Mouse (Mus musculus): ENCODE data around the gene Taf8. TPM values are rescaled to one million over a fixed set of nuclear protein-coding genes. Genes with fewer than 3 reads are reported as not detected.

The Taf8 gene
- polyA plus RNA-seq, 1 experiment = 32.2 TPM

DNA sequence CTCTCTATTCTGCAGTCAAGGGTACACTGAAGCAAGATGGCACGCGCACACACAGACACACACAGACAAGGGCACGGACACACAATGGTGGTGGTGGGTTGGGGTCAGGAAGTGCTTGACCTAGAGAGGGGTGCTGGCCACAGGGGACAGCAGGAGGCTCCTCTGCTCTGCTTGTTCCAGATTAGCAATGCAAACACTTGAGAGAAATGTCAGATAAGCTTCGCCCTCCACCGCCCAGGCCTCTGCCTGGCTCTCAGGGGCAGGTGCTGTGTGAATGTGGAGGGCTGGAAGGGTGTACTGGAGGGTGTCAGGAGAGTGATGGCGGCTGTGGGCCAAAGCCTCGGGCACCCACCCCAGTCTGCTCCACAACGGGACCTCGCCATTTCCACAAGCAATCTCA, 56.1 kb downstream of the Taf8 start:
- no peak overlapping the region for H3K4me3 ChIP-seq (replicated peaks; ENCODE audit: control insufficient read depth, low read depth, low read length)
- no peak overlapping the region for H3K27ac ChIP-seq (ENCODE audit: control insufficient read depth, insufficient read depth, low read depth, low read length, poor library complexity)
- 72% methylated on average over 9 of the region's 9 CpGs for WGBS
- H3K4me1 ChIP-seq (ENCODE audit: control insufficient read depth, insufficient read depth, low read length) = no peaks in the 10 kb centered on the region
- no peak for TF ChIP-seq CTCF (IDR thresholded peaks at IDR 0.05; ENCODE audit: control insufficient read depth, insufficient read depth, low read length)
- TF ChIP-seq POLR2A (IDR thresholded peaks at IDR 0.05; ENCODE audit: borderline replicate concordance, control insufficient read depth, low read depth, low read length) = no peak

DNA sequence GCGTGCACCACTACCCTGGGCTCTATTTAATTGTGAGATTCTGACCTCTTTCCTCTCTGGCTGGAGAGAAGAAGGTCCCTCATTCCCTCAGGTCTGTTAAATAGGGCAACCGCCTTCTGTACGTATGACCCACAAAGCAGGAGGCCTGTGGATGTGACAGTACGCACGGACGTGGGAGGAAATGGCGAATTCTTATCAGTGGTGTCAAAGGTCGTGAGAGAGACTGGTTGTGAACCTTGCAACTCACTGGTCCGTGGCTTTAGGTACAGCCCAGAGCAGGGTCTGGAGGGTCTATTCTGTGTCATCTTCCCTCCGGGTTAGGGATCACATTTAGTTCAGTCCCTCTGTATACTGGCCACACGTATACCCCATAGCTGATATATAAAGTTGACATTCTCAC, 56.6 kb downstream of the Taf8 start:
- Histone ChIP-seq H3K4me1 (ENCODE audit: control insufficient read depth, insufficient read depth, low read length) (no peaks in the 10 kb centered on the region), H3K27ac (ENCODE audit: control insufficient read depth, insufficient read depth, low read depth, low read length, poor library complexity) (no peak overlapping the region), H3K4me3 (replicated peaks; ENCODE audit: control insufficient read depth, low read depth, low read length) (no peak overlapping the region)
- TF ChIP-seq CTCF (IDR thresholded peaks at IDR 0.05; ENCODE audit: control insufficient read depth, insufficient read depth, low read length) (no peak), POLR2A (IDR thresholded peaks at IDR 0.05; ENCODE audit: borderline replicate concordance, control insufficient read depth, low read depth, low read length) (no peak)
- 79% methylated on average over 11 of the region's 11 CpGs for WGBS

- Histone ChIP-seq H3K27ac (ENCODE audit: control insufficient read depth, insufficient read depth, low read depth, low read length, poor library complexity) (no peak overlapping the region), H3K4me3 (replicated peaks; ENCODE audit: control insufficient read depth, low read depth, low read length) (no peak overlapping the region), H3K4me1 (ENCODE audit: control insufficient read depth, insufficient read depth, low read length) (peaks cover 2% of the 10 kb centered on the region; the same call in 1 of the 2 replicates)
- TF ChIP-seq CTCF (IDR thresholded peaks at IDR 0.05; ENCODE audit: control insufficient read depth, insufficient read depth, low read length) (no peak), POLR2A (IDR thresholded peaks at IDR 0.05; ENCODE audit: borderline replicate concordance, control insufficient read depth, low read depth, low read length) (no peak)
- 54% methylated on average over 6 of the region's 6 CpGs for WGBS
These were observed 58.0 kb downstream of the Taf8 start for GRCm38 (mm10) chr17:47444113-47444512.

DNA sequence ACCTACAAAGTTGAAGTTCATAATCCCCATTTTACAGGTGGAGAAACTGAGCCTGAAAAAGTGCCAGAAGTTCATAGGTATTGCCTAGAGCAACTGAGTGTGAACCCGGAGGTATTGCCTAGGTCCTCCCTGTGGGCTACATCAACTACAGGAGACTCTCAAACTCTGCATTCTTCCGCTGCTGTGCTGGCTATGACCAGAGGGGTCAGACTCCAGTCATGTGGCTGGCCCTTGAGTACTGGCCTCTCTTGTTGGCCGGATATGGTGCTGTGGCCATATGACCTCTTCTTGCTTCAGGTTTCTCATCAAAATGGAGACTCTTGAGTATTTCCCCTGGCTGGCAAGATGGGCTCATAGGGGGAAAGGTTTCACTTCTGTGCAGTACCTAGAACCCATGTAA, 59.8 kb downstream of the Taf8 start:
- Histone ChIP-seq H3K4me1 (ENCODE audit: control insufficient read depth, insufficient read depth, low read length) (peaks cover 2% of the 10 kb centered on the region; the same call in 1 of the 2 replicates), H3K27ac (ENCODE audit: control insufficient read depth, insufficient read depth, low read depth, low read length, poor library complexity) (no peak overlapping the region), H3K4me3 (replicated peaks; ENCODE audit: control insufficient read depth, low read depth, low read length) (no peak overlapping the region)
- no peak for TF ChIP-seq CTCF (IDR thresholded peaks at IDR 0.05; ENCODE audit: control insufficient read depth, insufficient read depth, low read length)
- WGBS = 81% methylated on average over 3 of the region's 3 CpGs

DNA sequence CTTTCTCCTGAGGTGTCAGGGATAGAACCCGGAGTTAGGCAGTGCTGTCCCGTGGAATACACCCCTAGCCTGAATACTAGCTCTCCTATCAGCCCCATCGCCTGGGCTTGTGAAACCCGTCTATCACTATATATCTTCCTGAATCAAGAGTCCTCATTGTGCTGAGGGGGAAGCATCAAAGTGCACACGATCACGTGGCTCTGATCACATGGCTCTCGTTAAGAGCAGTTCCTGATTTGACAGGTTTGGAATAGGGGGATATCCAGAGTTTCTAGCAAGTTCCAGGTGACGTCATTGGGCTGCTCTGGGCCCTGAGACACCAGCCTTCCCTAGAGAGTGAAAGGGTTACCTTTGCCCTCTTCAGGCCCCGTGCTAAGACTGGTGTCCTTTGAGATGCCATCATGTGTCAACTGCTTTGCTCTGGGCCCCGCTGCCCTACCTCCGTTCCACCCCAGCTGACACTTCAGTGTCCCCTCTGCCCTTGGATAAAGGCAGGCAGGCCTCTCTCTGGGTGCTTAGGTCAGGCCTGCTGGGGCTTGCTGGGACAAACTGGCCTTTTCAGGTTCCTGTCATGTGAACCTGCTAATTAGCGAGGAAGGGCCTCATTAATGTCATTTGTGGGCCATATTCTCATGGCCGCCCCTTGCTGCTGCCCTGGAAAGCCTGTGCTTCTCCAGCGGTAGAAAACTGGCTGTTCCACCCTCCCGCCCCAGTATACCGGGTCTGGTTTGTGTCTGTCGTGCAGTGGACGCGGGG, 60.6 kb downstream of the Taf8 start:
- WGBS = 63% methylated on average over 19 of the region's 19 CpGs
- no peak for TF ChIP-seq CTCF (IDR thresholded peaks at IDR 0.05; ENCODE audit: control insufficient read depth, insufficient read depth, low read length)
- TF ChIP-seq POLR2A (IDR thresholded peaks at IDR 0.05; ENCODE audit: borderline replicate concordance, control insufficient read depth, low read depth, low read length) = no peak
- Histone ChIP-seq H3K4me1 (ENCODE audit: control insufficient read depth, insufficient read depth, low read length) (peaks cover 2% of the 10 kb centered on the region; the same call in 1 of the 2 replicates), H3K4me3 (replicated peaks; ENCODE audit: control insufficient read depth, low read depth, low read length) (no peak overlapping the region), H3K27ac (ENCODE audit: control insufficient read depth, insufficient read depth, low read depth, low read length, poor library complexity) (no peak overlapping the region)

DNA sequence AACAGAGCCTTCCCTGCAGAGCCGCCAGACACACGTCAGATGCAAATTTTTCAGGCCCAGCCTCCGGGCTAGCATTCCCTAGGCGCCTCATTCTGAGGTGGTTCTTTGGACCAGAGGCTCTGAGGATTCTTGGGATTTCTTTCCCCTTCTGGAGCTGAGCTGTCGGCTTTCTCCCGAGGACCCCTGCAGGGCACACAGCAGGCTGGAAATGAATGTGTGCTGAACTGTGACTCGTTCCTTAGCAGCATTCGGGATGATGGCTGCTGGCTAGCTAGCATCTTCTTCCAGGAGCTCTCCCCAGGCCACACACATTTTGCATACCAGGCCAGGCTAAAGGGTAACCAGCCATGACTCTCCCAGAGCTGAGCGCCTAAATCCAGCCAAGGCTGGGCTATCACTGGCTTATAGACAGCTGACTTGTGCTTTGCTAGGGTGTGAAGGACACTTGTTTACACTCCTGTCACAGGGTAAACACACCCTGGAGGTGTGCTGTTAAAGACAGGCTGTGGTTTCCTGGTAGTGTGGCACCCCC, 61.7 kb downstream of the Taf8 start:
- Histone ChIP-seq H3K27ac (ENCODE audit: control insufficient read depth, insufficient read depth, low read depth, low read length, poor library complexity) (no peak overlapping the region), H3K4me1 (ENCODE audit: control insufficient read depth, insufficient read depth, low read length) (peaks cover 2% of the 10 kb centered on the region; the same call in 1 of the 2 replicates), H3K4me3 (replicated peaks; ENCODE audit: control insufficient read depth, low read depth, low read length) (no peak overlapping the region)
- TF ChIP-seq CTCF (IDR thresholded peaks at IDR 0.05; ENCODE audit: control insufficient read depth, insufficient read depth, low read length) (no peak), POLR2A (IDR thresholded peaks at IDR 0.05; ENCODE audit: borderline replicate concordance, control insufficient read depth, low read depth, low read length) (no peak)
- WGBS = 79% methylated on average over 9 of the region's 9 CpGs

DNA sequence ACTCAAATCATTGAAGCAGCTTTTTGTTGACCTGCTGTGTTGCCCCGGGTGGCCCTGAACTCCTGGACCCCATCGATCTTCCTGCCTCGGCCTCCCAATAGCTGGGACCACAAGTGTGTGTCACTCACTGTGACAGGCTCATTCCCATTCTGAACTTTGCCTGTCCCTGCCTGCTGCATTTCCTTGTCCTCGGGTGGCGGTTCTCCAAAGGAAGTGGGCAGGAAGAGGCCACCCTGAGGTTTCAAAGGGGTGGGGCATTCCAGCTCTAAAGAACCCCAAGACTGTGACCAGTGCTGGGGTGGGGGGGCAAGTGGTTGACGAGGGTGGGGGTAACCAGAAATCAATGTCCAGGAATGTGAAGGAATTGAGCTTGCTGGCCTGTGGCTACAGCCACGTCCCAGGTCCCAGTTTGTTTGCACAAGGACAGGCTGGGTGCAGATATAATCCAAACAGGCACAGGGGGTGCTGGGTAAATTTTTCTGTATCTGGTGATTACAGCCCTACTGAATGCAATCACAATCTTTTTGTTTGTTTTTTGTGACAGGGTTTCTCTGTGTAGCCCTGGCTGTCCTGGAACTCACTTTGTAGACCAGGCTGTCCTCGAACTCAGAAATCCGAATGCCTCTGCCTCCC, 62.6 kb downstream of the Taf8 start:
- no peak overlapping the region for H3K27ac ChIP-seq (ENCODE audit: control insufficient read depth, insufficient read depth, low read depth, low read length, poor library complexity)
- H3K4me3 ChIP-seq (replicated peaks; ENCODE audit: control insufficient read depth, low read depth, low read length) = no peak overlapping the region
- WGBS = 20% methylated on average over 9 of the region's 9 CpGs
- peaks cover 2% of the 10 kb centered on the region; the same call in 1 of the 2 replicates for H3K4me1 ChIP-seq (ENCODE audit: control insufficient read depth, insufficient read depth, low read length)
- TF ChIP-seq POLR2A (IDR thresholded peaks at IDR 0.05; ENCODE audit: borderline replicate concordance, control insufficient read depth, low read depth, low read length) (no peak), CTCF (IDR thresholded peaks at IDR 0.05; ENCODE audit: control insufficient read depth, insufficient read depth, low read length) (no peak)

- Histone ChIP-seq H3K4me1 (ENCODE audit: control insufficient read depth, insufficient read depth, low read length) (peaks cover 2% of the 10 kb centered on the region; the same call in 1 of the 2 replicates), H3K4me3 (replicated peaks; ENCODE audit: control insufficient read depth, low read depth, low read length) (no peak overlapping the region), H3K27ac (ENCODE audit: control insufficient read depth, insufficient read depth, low read depth, low read length, poor library complexity) (no peak overlapping the region)
- WGBS = 56% methylated on average over 6 of the region's 6 CpGs
- TF ChIP-seq POLR2A (IDR thresholded peaks at IDR 0.05; ENCODE audit: borderline replicate concordance, control insufficient read depth, low read depth, low read length) = no peak
- no peak for TF ChIP-seq CTCF (IDR thresholded peaks at IDR 0.05; ENCODE audit: control insufficient read depth, insufficient read depth, low read length)
These were observed 63.5 kb downstream of the Taf8 start for GRCm38 (mm10) chr17:47438611-47439010.
